Mouse (Mus musculus) forebrain, embryonic 10.5 days (tissue): Measurements from ENCODE around the gene Ksr2. TPM values are rescaled to one million over a fixed set of nuclear protein-coding genes. Genes with fewer than 3 reads are reported as not detected.
A peak's percentile ranks its signal among the peaks of the same experiment; 100 is the strongest.

ENCODE experiments used
- DNase-seq: peaks from one replicate; pipeline ENCODE4 v3.0.0-alpha.2; 2017; ENCODE audit warnings: low spot score; ENCODE audit errors: extremely low spot score
- H3K27ac ChIP-seq: fragments of 300-500 bp; sonication (generic); 2 replicates; pipeline ENCODE4 v1.5.1; 2016; ENCODE audit warnings: mild to moderate bottlenecking
- H3K27me3 ChIP-seq: fragments of 300-500 bp; sonication (generic); 2 replicates; pipeline ENCODE4 v1.6.1; 2016; ENCODE audit warnings: mild to moderate bottlenecking; ENCODE audit not compliant: poor library complexity, severe bottlenecking
- H3K36me3 ChIP-seq: fragments of 300-500 bp; sonication (generic); replicated peaks from 2 replicates; pipeline ENCODE4 v1.6.1; 2016; ENCODE audit warnings: mild to moderate bottlenecking, moderate library complexity
- H3K4me1 ChIP-seq: fragments of 300-500 bp; sonication (generic); 2 replicates; pipeline ENCODE4 v1.6.1; 2016
- H3K4me3 ChIP-seq: fragments of 300-500 bp; sonication (generic); 2 replicates; pipeline ENCODE4 v1.5.1; 2016; ENCODE audit warnings: mild to moderate bottlenecking, moderate library complexity
- H3K9me3 ChIP-seq: fragments of 300-500 bp; sonication (generic); 2 replicates; pipeline ENCODE4 v1.6.1; 2016; ENCODE audit warnings: mild to moderate bottlenecking, moderate library complexity
- WGBS: fragments of 180-500 bp; shearing (Covaris S2); methylation state at CpG from one replicate; pipeline ENCODE4 v1.1.7; 2016; 5-methylcytosine and 5-hydroxymethylcytosine counted together
- polyA plus RNA-seq: library from polyadenylated mRNA; unstranded; fragments of >200 nt; fragmentation: Nextera tagmentation; extraction: Ambion mirVana; gene quantifications from 2 replicates; pipeline ENCODE4 v1.2.1, GENCODE M21; 2016

Ksr2 gene
- polyA plus RNA-seq, 1 experiment from 2014 or later: 0.40 TPM

DNA sequence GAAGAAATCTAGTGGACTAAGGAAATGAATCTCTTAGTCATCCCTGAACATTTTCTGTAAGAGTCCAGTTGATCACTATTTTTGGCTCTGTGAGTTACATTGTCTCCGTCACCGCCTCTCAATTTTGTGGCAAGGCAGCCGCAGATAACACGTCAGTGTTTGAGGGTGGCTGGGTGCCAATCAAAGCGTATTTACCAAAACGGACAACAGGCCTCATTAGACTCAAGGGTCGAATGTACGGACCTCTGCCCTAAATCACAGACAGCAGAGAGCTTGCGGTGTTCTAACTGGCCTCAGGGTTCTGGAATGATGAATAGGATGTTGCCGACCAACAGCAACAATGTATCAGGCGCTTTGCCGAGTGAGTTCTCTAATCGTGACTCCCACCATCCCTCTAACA is 245.8 kb downstream of the Ksr2 start:
- Histone ChIP-seq H3K4me3 (no peak overlapping the region), H3K27me3 (no peaks in the 10 kb centered on the region), H3K9me3 (no peaks in the 10 kb centered on the region), H3K4me1 (peaks cover 9% of the 10 kb centered on the region), H3K36me3 (no peaks in the 10 kb centered on the region), H3K27ac (no peak overlapping the region)
- DNase-seq: no peak
- 92% methylated on average over 13 of the region's 13 CpGs for WGBS

GRCm38 (mm10) chr5:117665181-117665580 is 251.4 kb downstream of the Ksr2 start:
- Histone ChIP-seq H3K36me3 (no peaks in the 10 kb centered on the region), H3K4me3 (no peak overlapping the region; the same call in 1 of the 2 replicates), H3K27ac (0 out of 2 replicates have a peak overlapping the region, but pooled peaks have one; percentile 32), H3K9me3 (no peaks in the 10 kb centered on the region), H3K27me3 (no peaks in the 10 kb centered on the region), H3K4me1 (peaks cover 24% of the 10 kb centered on the region)
- peak; percentile 19 for DNase-seq
- WGBS: 13% methylated on average over 9 of the region's 9 CpGs

- 96% methylated on average over 3 of the region's 4 CpGs for WGBS
- H3K9me3 ChIP-seq: no peaks in the 10 kb centered on the region
- no peak overlapping the region for H3K4me3 ChIP-seq
- H3K27me3 ChIP-seq: no peaks in the 10 kb centered on the region
- peaks cover 36% of the 10 kb centered on the region for H3K4me1 ChIP-seq
- no peak overlapping the region for H3K27ac ChIP-seq
- no peaks in the 10 kb centered on the region for H3K36me3 ChIP-seq
- DNase-seq: no peak
Observed at GRCm38 (mm10) chr5:117667314-117667713, 253.5 kb downstream of the Ksr2 start.

DNA sequence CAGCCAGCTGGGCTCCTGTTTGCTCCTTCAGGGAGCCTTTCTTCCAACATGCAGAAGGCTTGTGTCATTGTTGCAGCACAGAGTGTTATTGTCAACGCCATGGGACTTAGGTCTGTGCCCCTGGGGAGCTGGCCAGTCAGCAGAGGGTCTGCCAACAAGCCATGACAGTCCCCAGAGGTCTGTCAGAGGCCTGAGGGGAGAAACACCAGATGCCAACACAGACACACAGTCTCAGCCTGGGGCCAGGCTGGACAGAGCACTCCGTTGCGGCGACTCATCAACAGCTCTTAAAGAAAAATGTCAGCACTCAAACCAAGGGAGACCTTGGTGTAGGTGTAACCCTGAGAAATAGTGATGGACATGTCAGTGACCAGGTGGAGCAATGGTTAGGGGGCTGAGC is 255.5 kb downstream of the Ksr2 start:
- H3K4me3 ChIP-seq: no peak overlapping the region
- peaks cover 6% of the 10 kb centered on the region; the same call in 1 of the 2 replicates for H3K9me3 ChIP-seq
- no peaks in the 10 kb centered on the region for H3K36me3 ChIP-seq
- H3K4me1 ChIP-seq: peaks cover 36% of the 10 kb centered on the region
- no peaks in the 10 kb centered on the region for H3K27me3 ChIP-seq
- H3K27ac ChIP-seq: no peak overlapping the region
- DNase-seq: no peak
- 72% methylated on average over 4 of the region's 4 CpGs for WGBS

- no peaks in the 10 kb centered on the region for H3K27me3 ChIP-seq
- no peak overlapping the region for H3K4me3 ChIP-seq
- H3K9me3 ChIP-seq: peaks cover 6% of the 10 kb centered on the region; the same call in 1 of the 2 replicates
- 94% methylated on average over 7 of the region's 7 CpGs for WGBS
- H3K4me1 ChIP-seq: peaks cover 36% of the 10 kb centered on the region
- no peak overlapping the region; the same call in 1 of the 2 replicates for H3K27ac ChIP-seq
- DNase-seq: no peak
- no peaks in the 10 kb centered on the region for H3K36me3 ChIP-seq
Observed at GRCm38 (mm10) chr5:117669843-117670242, 256.0 kb downstream of the Ksr2 start.

DNA sequence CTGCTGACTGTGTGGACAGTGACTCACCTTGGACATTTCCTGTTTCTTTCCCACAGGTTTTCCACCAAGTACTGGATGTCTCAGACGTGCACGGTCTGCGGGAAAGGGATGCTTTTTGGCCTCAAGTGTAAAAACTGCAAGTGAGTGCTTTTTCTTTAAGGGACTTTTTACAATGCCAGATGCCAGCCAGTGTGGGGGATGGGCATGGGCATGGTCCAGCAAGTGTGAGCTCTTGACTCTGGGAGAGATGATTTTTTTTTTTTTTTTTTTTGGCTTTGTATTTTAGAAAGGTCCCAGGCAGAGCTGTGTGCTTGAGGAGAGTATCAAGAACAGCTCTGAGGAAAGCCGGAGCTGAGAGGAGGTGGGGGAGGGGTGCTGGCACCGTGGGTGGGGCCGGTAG is 257.6 kb downstream of the Ksr2 start:
- Histone ChIP-seq H3K4me1 (peaks cover 26% of the 10 kb centered on the region), H3K36me3 (no peaks in the 10 kb centered on the region), H3K27ac (no peak overlapping the region), H3K27me3 (no peaks in the 10 kb centered on the region), H3K9me3 (peaks cover 6% of the 10 kb centered on the region; the same call in 1 of the 2 replicates), H3K4me3 (no peak overlapping the region)
- DNase-seq: no peak
- 63% methylated on average over 6 of the region's 6 CpGs for WGBS

DNA sequence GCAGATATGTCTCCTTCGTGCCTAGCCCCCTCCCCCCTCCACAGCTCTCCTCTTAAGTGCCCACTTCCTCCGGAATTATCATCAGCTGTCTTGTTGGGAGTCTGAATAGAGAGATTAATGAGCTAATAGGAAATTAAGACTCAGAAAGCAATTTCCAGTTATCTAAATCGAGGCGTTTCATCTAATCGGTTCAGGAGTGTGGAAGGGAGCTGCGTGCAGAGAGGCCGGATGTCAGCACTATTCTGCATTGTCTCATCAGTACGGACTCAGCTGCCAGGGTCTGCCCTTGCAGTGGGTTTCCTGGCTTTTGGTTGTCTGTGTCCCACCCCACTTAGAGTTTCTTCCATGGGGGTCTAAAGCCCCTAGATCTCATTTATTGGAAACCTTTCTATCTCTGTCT is 262.0 kb downstream of the Ksr2 start:
- H3K4me1 ChIP-seq: peaks cover 6% of the 10 kb centered on the region
- WGBS: 91% methylated on average over 8 of the region's 8 CpGs
- H3K36me3 ChIP-seq: no peaks in the 10 kb centered on the region
- no peak overlapping the region for H3K27ac ChIP-seq
- no peak overlapping the region for H3K4me3 ChIP-seq
- DNase-seq: no peak
- no peaks in the 10 kb centered on the region for H3K27me3 ChIP-seq
- H3K9me3 ChIP-seq: peaks cover 6% of the 10 kb centered on the region; the same call in 1 of the 2 replicates

GRCm38 (mm10) chr5:117677231-117677630 is 263.4 kb downstream of the Ksr2 start:
- peaks cover 6% of the 10 kb centered on the region; the same call in 1 of the 2 replicates for H3K9me3 ChIP-seq
- H3K27ac ChIP-seq: no peak overlapping the region
- H3K4me3 ChIP-seq: no peak overlapping the region
- no peaks in the 10 kb centered on the region for H3K27me3 ChIP-seq
- H3K36me3 ChIP-seq: no peaks in the 10 kb centered on the region
- no peaks in the 10 kb centered on the region for H3K4me1 ChIP-seq
- DNase-seq: no peak
- 92% methylated on average over 6 of the region's 6 CpGs for WGBS

GRCm38 (mm10) chr5:117678371-117678770 is 264.6 kb downstream of the Ksr2 start:
- no peaks in the 10 kb centered on the region for H3K36me3 ChIP-seq
- 0 out of 2 replicates have a peak, but pooled peaks cover 5% of the 10 kb centered on the region for H3K4me1 ChIP-seq
- peaks cover 6% of the 10 kb centered on the region; the same call in 1 of the 2 replicates for H3K9me3 ChIP-seq
- 65% methylated on average over 5 of the region's 5 CpGs for WGBS
- H3K4me3 ChIP-seq: no peak overlapping the region
- no peak for DNase-seq
- no peaks in the 10 kb centered on the region for H3K27me3 ChIP-seq
- H3K27ac ChIP-seq: no peak overlapping the region

GRCm38 (mm10) chr5:117682226-117682625 is 268.4 kb downstream of the Ksr2 start:
- no peak for DNase-seq
- peaks cover 19% of the 10 kb centered on the region for H3K4me1 ChIP-seq
- no peaks in the 10 kb centered on the region for H3K9me3 ChIP-seq
- 91% methylated on average over 3 of the region's 3 CpGs for WGBS
- no peak overlapping the region for H3K27ac ChIP-seq
- H3K27me3 ChIP-seq: no peaks in the 10 kb centered on the region
- H3K36me3 ChIP-seq: no peaks in the 10 kb centered on the region
- H3K4me3 ChIP-seq: no peak overlapping the region

- DNase-seq: no peak
- no peaks in the 10 kb centered on the region for H3K9me3 ChIP-seq
- WGBS: 93% methylated on average over 8 of the region's 8 CpGs
- no peaks in the 10 kb centered on the region for H3K27me3 ChIP-seq
- H3K27ac ChIP-seq: no peak overlapping the region
- no peak overlapping the region for H3K4me3 ChIP-seq
- H3K36me3 ChIP-seq: no peaks in the 10 kb centered on the region
- H3K4me1 ChIP-seq: peaks cover 41% of the 10 kb centered on the region
Observed at GRCm38 (mm10) chr5:117684491-117684890, 270.7 kb downstream of the Ksr2 start.

- WGBS: 24% methylated on average over 4 of the region's 4 CpGs
- H3K27ac ChIP-seq: peak overlapping the region; percentile 71
- DNase-seq: peak; percentile 34
- peaks cover 56% of the 10 kb centered on the region for H3K4me1 ChIP-seq
- H3K4me3 ChIP-seq: no peak overlapping the region
- no peaks in the 10 kb centered on the region for H3K27me3 ChIP-seq
- H3K9me3 ChIP-seq: no peaks in the 10 kb centered on the region
- no peaks in the 10 kb centered on the region for H3K36me3 ChIP-seq
Observed at GRCm38 (mm10) chr5:117687770-117688352, 274.1 kb downstream of the Ksr2 start.

GRCm38 (mm10) chr5:117688738-117689137 is 274.9 kb downstream of the Ksr2 start:
- no peaks in the 10 kb centered on the region for H3K36me3 ChIP-seq
- no peak for DNase-seq
- WGBS: 58% methylated on average over 3 of the region's 3 CpGs
- no peak overlapping the region for H3K27ac ChIP-seq
- no peaks in the 10 kb centered on the region for H3K27me3 ChIP-seq
- H3K4me3 ChIP-seq: no peak overlapping the region
- peaks cover 55% of the 10 kb centered on the region for H3K4me1 ChIP-seq
- peaks cover 4% of the 10 kb centered on the region; the same call in 1 of the 2 replicates for H3K9me3 ChIP-seq
